Mouse (Mus musculus) kidney, embryonic 14.5 days (tissue): ENCODE results near the gene 1700088E04Rik. TPM values are rescaled to one million over a fixed set of nuclear protein-coding genes. Genes with fewer than 3 reads are reported as not detected.
A peak's percentile ranks its signal among the peaks of the same experiment; 100 is the strongest.

ENCODE experiments used
- ATAC-seq: fragments of 200-750 bp; cut with Nextera tagmentation; 2 replicates; pipeline ENCODE4 v1.8.0; 2017; ENCODE audit warnings: moderate number of reproducible peaks, mild to moderate bottlenecking, moderate TSS enrichment, moderate library complexity; ENCODE audit not compliant: low FRiP score, low TSS enrichment
- H3K27ac ChIP-seq: fragments of 300-500 bp; sonication (generic); 2 replicates; pipeline ENCODE4 v1.5.1; 2014; ENCODE audit warnings: low read depth, mild to moderate bottlenecking, low read length, moderate library complexity, mixed read lengths
- H3K27me3 ChIP-seq: fragments of 300-500 bp; sonication (generic); 2 replicates; pipeline ENCODE4 v1.6.1; 2014; ENCODE audit warnings: mild to moderate bottlenecking, low read length; ENCODE audit not compliant: control insufficient read depth, insufficient read depth
- H3K36me3 ChIP-seq: fragments of 300-500 bp; sonication (generic); 2 replicates; pipeline ENCODE4 v1.6.1; 2014; ENCODE audit warnings: low read length, mixed read lengths; ENCODE audit not compliant: control insufficient read depth, insufficient read depth
- H3K4me1 ChIP-seq: fragments of 300-500 bp; sonication (generic); 2 replicates; pipeline ENCODE4 v1.6.1; 2014; ENCODE audit warnings: low read length, mixed read lengths; ENCODE audit not compliant: control insufficient read depth, insufficient read depth
- H3K4me2 ChIP-seq: fragments of 300-500 bp; sonication (generic); replicated peaks from 2 replicates; pipeline ENCODE4 v1.6.1; 2014; ENCODE audit warnings: low read depth, mild to moderate bottlenecking, low read length
- H3K4me3 ChIP-seq: fragments of 300-500 bp; sonication (generic); 2 replicates; pipeline ENCODE4 v1.5.1; 2014; ENCODE audit warnings: mild to moderate bottlenecking, low read length
- H3K9ac ChIP-seq: fragments of 300-500 bp; sonication (generic); 2 replicates; pipeline ENCODE4 v1.6.1; 2014; ENCODE audit warnings: low read depth, mild to moderate bottlenecking, low read length, moderate library complexity
- H3K9me3 ChIP-seq: fragments of 300-500 bp; sonication (generic); 2 replicates; pipeline ENCODE4 v1.6.1; 2016; ENCODE audit warnings: low read length; ENCODE audit not compliant: control insufficient read depth
- WGBS: fragments of 180-500 bp; shearing (Covaris S2); extraction: QIAGEN DNeasy Blood & Tissue Kit; methylation state at CpG from one replicate; pipeline ENCODE4 v1.1.7; 2014; 5-methylcytosine and 5-hydroxymethylcytosine counted together
- polyA plus RNA-seq: library from polyadenylated mRNA; unstranded; fragments of >200 nt; fragmentation: Nextera tagmentation; extraction: Ambion mirVana; gene quantifications from 2 replicates; pipeline ENCODE4 v1.2.1, GENCODE M21; 2014

The 1700088E04Rik gene
- polyA plus RNA-seq, 1 experiment from 2014 or later: 8.8 TPM

- Histone ChIP-seq H3K4me1 (0 out of 2 replicates have a peak, but pooled peaks cover 2% of the 10 kb centered on the region), H3K36me3 (peaks cover 23% of the 10 kb centered on the region), H3K9ac (no peak overlapping the region), H3K27ac (no peak overlapping the region), H3K27me3 (no peaks in the 10 kb centered on the region), H3K4me3 (no peak overlapping the region), H3K9me3 (no peaks in the 10 kb centered on the region), H3K4me2 (no peak overlapping the region)
- 58% methylated on average over 11 of the region's 11 CpGs for WGBS
- ATAC-seq: peak; percentile 33; the same call in 1 of the 2 replicates
These were observed 5.1 kb downstream of the 1700088E04Rik start for GRCm38 (mm10) chr15:79135783-79136575.

GRCm38 (mm10) chr15:79135332-79135731 is 5.7 kb downstream of the 1700088E04Rik start:
- H3K4me2 ChIP-seq: no peak overlapping the region
- H3K27me3 ChIP-seq: no peaks in the 10 kb centered on the region
- 0 out of 2 replicates have a peak, but pooled peaks cover 2% of the 10 kb centered on the region for H3K4me1 ChIP-seq
- H3K9me3 ChIP-seq: no peaks in the 10 kb centered on the region
- no peak overlapping the region for H3K9ac ChIP-seq
- no peak; the same call in 1 of the 2 replicates for ATAC-seq
- 73% methylated on average over 9 of the region's 9 CpGs for WGBS
- H3K36me3 ChIP-seq: peaks cover 25% of the 10 kb centered on the region
- no peak overlapping the region for H3K4me3 ChIP-seq
- H3K27ac ChIP-seq: no peak overlapping the region; the same call in 1 of the 2 replicates

- Histone ChIP-seq H3K27me3 (no peaks in the 10 kb centered on the region), H3K9me3 (no peaks in the 10 kb centered on the region), H3K9ac (no peak overlapping the region), H3K27ac (no peak overlapping the region; the same call in 1 of the 2 replicates), H3K4me1 (0 out of 2 replicates have a peak, but pooled peaks cover 2% of the 10 kb centered on the region), H3K4me2 (no peak overlapping the region), H3K36me3 (peaks cover 31% of the 10 kb centered on the region), H3K4me3 (no peak overlapping the region)
- 86% methylated on average over 9 of the region's 9 CpGs for whole genome bisulfite sequencing
- no peak for ATAC-seq
These were observed 6.4 kb downstream of the 1700088E04Rik start for GRCm38 (mm10) chr15:79134496-79135270.

- H3K27me3 ChIP-seq: no peaks in the 10 kb centered on the region
- H3K27ac ChIP-seq: no peak overlapping the region
- WGBS: 75% methylated on average over 6 of the region's 6 CpGs
- H3K36me3 ChIP-seq: peaks cover 35% of the 10 kb centered on the region
- no peak for ATAC-seq
- H3K9ac ChIP-seq: no peak overlapping the region
- H3K4me3 ChIP-seq: no peak overlapping the region
- no peak overlapping the region for H3K4me2 ChIP-seq
- H3K4me1 ChIP-seq: 0 out of 2 replicates have a peak, but pooled peaks cover 2% of the 10 kb centered on the region
- H3K9me3 ChIP-seq: no peaks in the 10 kb centered on the region; the same call in 1 of the 2 replicates
These were observed 7.8 kb downstream of the 1700088E04Rik start for GRCm38 (mm10) chr15:79133191-79133661.

- Histone ChIP-seq H3K4me1 (0 out of 2 replicates have a peak, but pooled peaks cover 2% of the 10 kb centered on the region), H3K27me3 (no peaks in the 10 kb centered on the region), H3K27ac (no peak overlapping the region), H3K4me3 (no peak overlapping the region), H3K36me3 (peaks cover 50% of the 10 kb centered on the region), H3K9ac (no peak overlapping the region), H3K4me2 (no peak overlapping the region), H3K9me3 (no peaks in the 10 kb centered on the region; the same call in 1 of the 2 replicates)
- 69% methylated on average over 7 of the region's 7 CpGs for WGBS
- no peak for ATAC-seq
These were observed 9.6 kb downstream of the 1700088E04Rik start for GRCm38 (mm10) chr15:79131442-79131841.

- Histone ChIP-seq H3K27ac (no peak overlapping the region), H3K4me2 (no peak overlapping the region), H3K9ac (no peak overlapping the region), H3K36me3 (peaks cover 56% of the 10 kb centered on the region), H3K9me3 (no peaks in the 10 kb centered on the region; the same call in 1 of the 2 replicates), H3K4me3 (no peak overlapping the region), H3K4me1 (0 out of 2 replicates have a peak, but pooled peaks cover 1% of the 10 kb centered on the region), H3K27me3 (no peaks in the 10 kb centered on the region)
- 77% methylated on average over 10 of the region's 10 CpGs for WGBS
- ATAC-seq: no peak
These were observed 10.3 kb downstream of the 1700088E04Rik start for GRCm38 (mm10) chr15:79130782-79131181.

GRCm38 (mm10) chr15:79129311-79129710 is 11.7 kb downstream of the 1700088E04Rik start:
- WGBS: 71% methylated on average over 7 of the region's 7 CpGs
- no peaks in the 10 kb centered on the region; the same call in 1 of the 2 replicates for H3K9me3 ChIP-seq
- no peak overlapping the region for H3K9ac ChIP-seq
- H3K27ac ChIP-seq: no peak overlapping the region
- H3K4me3 ChIP-seq: no peak overlapping the region
- no peak overlapping the region for H3K4me2 ChIP-seq
- H3K27me3 ChIP-seq: no peaks in the 10 kb centered on the region
- no peak for ATAC-seq
- no peaks in the 10 kb centered on the region for H3K4me1 ChIP-seq
- peaks cover 70% of the 10 kb centered on the region for H3K36me3 ChIP-seq

- Histone ChIP-seq H3K4me1 (no peaks in the 10 kb centered on the region), H3K4me3 (no peak overlapping the region), H3K9me3 (no peaks in the 10 kb centered on the region; the same call in 1 of the 2 replicates), H3K4me2 (no peak overlapping the region), H3K27ac (no peak overlapping the region), H3K27me3 (no peaks in the 10 kb centered on the region), H3K36me3 (peaks cover 71% of the 10 kb centered on the region), H3K9ac (no peak overlapping the region)
- 96% methylated on average over 5 of the region's 5 CpGs for WGBS
- ATAC-seq: no peak
These were observed 12.8 kb downstream of the 1700088E04Rik start for GRCm38 (mm10) chr15:79128208-79128607.
